Mouse (Mus musculus): Measurements from ENCODE around the gene Glis3. TPM values are rescaled to one million over a fixed set of nuclear protein-coding genes. Genes with fewer than 3 reads are reported as not detected.

The Glis3 gene
- polyA plus RNA-seq, 1 experiment: 1.9 TPM

GRCm38 (mm10) chr19:28394826-28395583 lies 284.9 kb downstream of the Glis3 start:
- DNase-seq (ENCODE audit: extremely low spot score in 1 of 2, low spot score in 1 of 2): no peak

GRCm38 (mm10) chr19:28393766-28394165 lies 286.1 kb downstream of the Glis3 start:
- no peak for DNase-seq (ENCODE audit: extremely low spot score in 1 of 2, low spot score in 1 of 2)

- DNase-seq (ENCODE audit: extremely low spot score in 1 of 2, low spot score in 1 of 2): no peak
Observed at GRCm38 (mm10) chr19:28392838-28393237, 287.0 kb downstream of the Glis3 start.

GRCm38 (mm10) chr19:28390920-28391319 lies 289.0 kb downstream of the Glis3 start:
- no peak for DNase-seq (ENCODE audit: extremely low spot score in 1 of 2, low spot score in 1 of 2)

GRCm38 (mm10) chr19:28389146-28389545 lies 290.7 kb downstream of the Glis3 start:
- DNase-seq (ENCODE audit: extremely low spot score in 1 of 2, low spot score in 1 of 2): no peak

- DNase-seq (ENCODE audit: extremely low spot score in 1 of 2, low spot score in 1 of 2): no peak
Observed at GRCm38 (mm10) chr19:28383425-28383824, 296.5 kb downstream of the Glis3 start.

- DNase-seq (ENCODE audit: extremely low spot score in 1 of 2, low spot score in 1 of 2): peak in 1 of 2 experiments; percentile 36
Observed at GRCm38 (mm10) chr19:28382168-28382911, 297.5 kb downstream of the Glis3 start.

GRCm38 (mm10) chr19:28381441-28381840 lies 298.4 kb downstream of the Glis3 start:
- no peak for DNase-seq (ENCODE audit: extremely low spot score in 1 of 2, low spot score in 1 of 2)

- peak in 1 of 2 experiments; percentile 29 for DNase-seq (ENCODE audit: extremely low spot score in 1 of 2, low spot score in 1 of 2)
Observed at GRCm38 (mm10) chr19:28380691-28381262, 299.1 kb downstream of the Glis3 start.

GRCm38 (mm10) chr19:28377788-28378295 lies 302.0 kb downstream of the Glis3 start:
- DNase-seq (ENCODE audit: extremely low spot score in 1 of 2, low spot score in 1 of 2): no peak

- no peak for DNase-seq (ENCODE audit: extremely low spot score in 1 of 2, low spot score in 1 of 2)
Observed at GRCm38 (mm10) chr19:28376401-28376800, 303.5 kb downstream of the Glis3 start.

GRCm38 (mm10) chr19:28375746-28376145 lies 304.1 kb downstream of the Glis3 start:
- no peak for DNase-seq (ENCODE audit: extremely low spot score in 1 of 2, low spot score in 1 of 2)

- DNase-seq (ENCODE audit: extremely low spot score in 1 of 2, low spot score in 1 of 2): no peak
Observed at GRCm38 (mm10) chr19:28374524-28374923, 305.4 kb downstream of the Glis3 start.

- DNase-seq (ENCODE audit: extremely low spot score in 1 of 2, low spot score in 1 of 2): no peak
Observed at GRCm38 (mm10) chr19:28368215-28368614, 311.7 kb downstream of the Glis3 start.

GRCm38 (mm10) chr19:28367274-28367673 lies 312.6 kb downstream of the Glis3 start:
- DNase-seq (ENCODE audit: extremely low spot score in 1 of 2, low spot score in 1 of 2): no peak

GRCm38 (mm10) chr19:28366766-28367165 lies 313.1 kb downstream of the Glis3 start:
- DNase-seq (ENCODE audit: extremely low spot score in 1 of 2, low spot score in 1 of 2): no peak

- peak in 1 of 2 experiments; percentile 26 for DNase-seq (ENCODE audit: extremely low spot score in 1 of 2, low spot score in 1 of 2)
Observed at GRCm38 (mm10) chr19:28365897-28366296, 314.0 kb downstream of the Glis3 start.

- no peak for DNase-seq (ENCODE audit: extremely low spot score in 1 of 2, low spot score in 1 of 2)
Observed at GRCm38 (mm10) chr19:28360884-28361283, 319.0 kb downstream of the Glis3 start.

GRCm38 (mm10) chr19:28357595-28357994 lies 322.3 kb downstream of the Glis3 start:
- no peak for DNase-seq (ENCODE audit: extremely low spot score in 1 of 2, low spot score in 1 of 2)

GRCm38 (mm10) chr19:28351068-28352066 lies 328.5 kb downstream of the Glis3 start:
- DNase-seq (ENCODE audit: extremely low spot score in 1 of 2, low spot score in 1 of 2): no peak

All from frontal cortex, adult 2 months (tissue).